Mouse (Mus musculus) C2C12 (cell line): ENCODE measurements around the gene Adora1.

Experiments
- CTCF ChIP-seq: IDR thresholded peaks from one replicate; pipeline ENCODE4 v1.5.1; 2011; ENCODE audit not compliant: control insufficient read depth, insufficient read depth, insufficient read length
- FOSL1 ChIP-seq: IDR thresholded peaks from one replicate; pipeline ENCODE4 v1.8.0; 2011; ENCODE audit warnings: mild to moderate bottlenecking, low read length; ENCODE audit not compliant: poor library complexity, insufficient read depth, severe bottlenecking
- MAX ChIP-seq: IDR thresholded peaks from one replicate; pipeline ENCODE4 v1.6.1; 2011; ENCODE audit warnings: mild to moderate bottlenecking, control low read depth
- MYOD1 ChIP-seq: IDR thresholded peaks from one replicate; pipeline ENCODE4 v1.6.1; 2011; ENCODE audit warnings: low read depth; ENCODE audit not compliant: control insufficient read depth, insufficient read length
- USF1 ChIP-seq: IDR thresholded peaks from one replicate; pipeline ENCODE4 v1.6.1; 2011; ENCODE audit warnings: low read depth, mild to moderate bottlenecking, control low read depth, moderate library complexity

GRCm38 (mm10) chr1:134229806-134230575, 5.2 kb downstream of the Adora1 start:
- TF ChIP-seq USF1 (no peak), MYOD1 (no peak), CTCF (no peak), MAX (no peak), FOSL1 (no peak)
